Mouse (Mus musculus) C2C12 (cell line): ENCODE data around the gene Uggt1.

ENCODE experiments used
- CTCF ChIP-seq: IDR thresholded peaks from one replicate; pipeline ENCODE4 v1.5.1; 2011; ENCODE audit not compliant: control insufficient read depth, insufficient read depth, insufficient read length
- USF1 ChIP-seq: IDR thresholded peaks from one replicate; pipeline ENCODE4 v1.6.1; 2011; ENCODE audit warnings: low read depth, mild to moderate bottlenecking, control low read depth, moderate library complexity

- TF ChIP-seq USF1 (no peak), CTCF (no peak)
Measured at GRCm38 (mm10) chr1:36133647-36134046, 110.9 kb downstream of the Uggt1 start.
